Mouse (Mus musculus) gonadal fat pad, adult 2 months (tissue): Measurements from ENCODE around the gene Malrd1. TPM values are rescaled to one million over a fixed set of nuclear protein-coding genes. Genes with fewer than 3 reads are reported as not detected.

Experiments
- DNase-seq: peaks from one replicate; pipeline ENCODE4 v3.0.0-alpha.2; 2012; ENCODE audit warnings: low read depth
- polyA plus RNA-seq: library from polyadenylated mRNA; depleted of rRNA; stranded (reverse); fragments of >200 nt; gene quantifications from 2 replicates; pipeline ENCODE4 v1.2.3, GENCODE M21; 2012

The Malrd1 gene
- polyA plus RNA-seq, 1 experiment: 1.6 TPM

DNA sequence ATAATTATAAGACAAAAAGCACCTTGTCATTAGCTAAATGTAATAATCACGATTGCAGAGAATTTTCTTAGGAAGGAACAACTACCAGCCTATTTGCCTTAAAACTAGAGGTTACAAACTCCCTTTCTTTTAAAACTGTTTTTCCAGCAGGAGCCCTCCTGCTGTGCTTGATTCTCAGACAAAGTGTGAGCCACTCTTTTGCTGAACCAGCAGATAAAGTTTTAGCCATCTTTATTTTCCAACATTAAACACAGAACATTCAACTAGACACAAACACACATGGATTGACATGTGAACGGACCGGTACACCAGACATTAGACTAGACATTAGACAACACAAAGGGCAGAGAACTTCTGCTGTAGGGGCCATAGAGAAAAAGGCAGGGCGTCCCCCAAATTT, 505.3 kb downstream of the Malrd1 start:
- no peak for DNase-seq

GRCm38 (mm10) chr2:16032804-16033203, 506.5 kb downstream of the Malrd1 start:
- no peak for DNase-seq

- no peak for DNase-seq
These were observed 584.4 kb downstream of the Malrd1 start for GRCm38 (mm10) chr2:16110696-16111095.

DNA sequence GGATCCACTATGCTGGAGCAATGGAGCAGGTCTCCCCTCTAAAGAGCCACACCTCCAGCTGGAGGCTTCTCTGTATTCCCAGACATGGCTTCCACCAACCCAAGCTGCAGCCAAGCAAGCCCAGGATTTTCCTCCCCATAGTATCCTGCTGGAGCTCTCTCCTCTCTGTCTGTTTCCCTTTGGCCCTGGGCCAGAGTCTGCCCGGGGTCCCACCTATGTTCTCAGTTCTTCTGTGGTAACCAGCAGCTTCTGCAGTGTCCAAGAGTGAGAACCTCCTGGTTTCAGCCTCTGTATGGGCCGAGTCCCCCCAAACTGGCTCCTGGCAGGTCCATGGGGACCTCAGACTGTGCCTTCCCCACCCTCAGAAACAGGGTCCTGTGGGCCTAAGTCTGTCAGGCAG, 587.1 kb downstream of the Malrd1 start:
- DNase-seq: no peak

GRCm38 (mm10) chr2:16147999-16148398, 621.7 kb downstream of the Malrd1 start:
- DNase-seq: no peak

- DNase-seq: no peak
These were observed 626.3 kb downstream of the Malrd1 start for GRCm38 (mm10) chr2:16152623-16153022.

- no peak for DNase-seq
These were observed 637.1 kb downstream of the Malrd1 start for GRCm38 (mm10) chr2:16163246-16163989.

GRCm38 (mm10) chr2:16168611-16169010, 642.3 kb downstream of the Malrd1 start:
- DNase-seq: peak; percentile 94

DNA sequence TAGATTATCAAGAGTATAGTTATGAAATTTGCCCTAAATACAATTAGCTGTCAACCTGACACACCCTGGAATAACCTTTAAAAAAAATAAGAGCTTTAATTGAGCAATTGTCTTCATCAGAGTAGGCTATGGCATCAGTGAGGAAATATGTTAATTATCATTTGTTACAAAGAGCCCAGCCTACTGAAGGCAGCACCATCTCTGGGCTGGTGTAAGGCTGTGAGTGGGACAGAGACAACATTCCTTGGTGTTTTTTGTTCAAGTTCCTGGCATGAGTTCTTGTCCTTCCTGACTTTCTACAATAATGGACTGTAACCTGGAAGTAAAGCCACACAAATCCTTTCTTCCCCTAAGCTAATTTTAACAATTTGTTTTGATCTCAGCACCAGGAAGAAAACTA, 645.8 kb downstream of the Malrd1 start:
- peak; percentile 85 for DNase-seq

- no peak for DNase-seq
These were observed 647.1 kb downstream of the Malrd1 start for GRCm38 (mm10) chr2:16173355-16173754.

- DNase-seq: no peak
These were observed 655.9 kb downstream of the Malrd1 start for GRCm38 (mm10) chr2:16182140-16182539.

DNA sequence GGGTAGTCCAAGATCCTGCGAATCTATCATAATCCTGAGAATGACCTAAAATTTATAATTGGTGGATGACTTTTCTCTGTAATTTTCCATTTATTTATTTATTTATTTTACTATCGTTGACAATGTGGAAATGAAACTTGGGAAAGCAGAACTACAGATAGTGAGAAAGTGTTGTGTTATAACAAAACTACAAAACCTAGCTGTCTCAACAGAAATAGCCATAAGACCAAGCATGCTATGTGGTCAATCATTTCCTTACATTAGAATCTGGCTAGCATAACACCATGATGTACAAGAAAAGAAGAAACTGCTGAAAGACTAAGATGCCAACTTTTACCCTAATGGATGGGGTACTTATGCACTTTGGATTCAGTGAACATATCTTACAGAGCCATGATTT, 656.9 kb downstream of the Malrd1 start:
- no peak for DNase-seq

- DNase-seq: peak; percentile 87
These were observed 683.7 kb downstream of the Malrd1 start for GRCm38 (mm10) chr2:16210016-16210415.

GRCm38 (mm10) chr2:16212752-16213151, 686.5 kb downstream of the Malrd1 start:
- no peak for DNase-seq

- DNase-seq: peak; percentile 96
These were observed 687.8 kb downstream of the Malrd1 start for GRCm38 (mm10) chr2:16214111-16214510.

DNA sequence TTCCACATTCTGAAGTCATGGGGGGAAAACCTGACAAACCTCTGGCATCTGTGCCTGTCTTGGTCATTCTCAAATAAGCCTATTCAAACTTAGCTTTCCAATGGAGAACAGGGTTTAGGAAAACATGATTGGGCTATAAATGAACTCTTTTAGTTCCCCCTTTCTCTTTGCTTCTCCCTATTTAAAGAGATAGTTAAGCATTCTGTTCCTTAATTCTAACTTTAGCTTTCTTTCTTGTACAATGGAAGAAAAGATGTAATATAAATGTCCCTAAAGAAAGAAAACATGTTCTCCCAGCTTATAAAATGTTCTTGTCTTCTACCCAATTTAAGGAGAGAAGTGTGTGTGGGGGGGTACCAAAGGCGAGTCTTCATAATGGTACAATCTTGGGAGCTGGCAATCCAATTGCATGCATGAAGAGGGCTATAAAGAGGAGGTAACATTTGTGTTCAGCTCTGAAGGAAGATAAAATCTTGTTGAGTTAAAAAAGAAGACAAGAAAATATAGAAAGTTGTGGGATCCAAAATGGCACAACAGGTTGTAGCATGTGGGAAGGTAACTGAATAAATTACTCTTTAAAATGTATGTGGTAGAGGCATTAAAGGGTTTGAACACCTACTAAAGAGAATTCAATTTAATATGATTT, 702.0 kb downstream of the Malrd1 start:
- DNase-seq: no peak

DNA sequence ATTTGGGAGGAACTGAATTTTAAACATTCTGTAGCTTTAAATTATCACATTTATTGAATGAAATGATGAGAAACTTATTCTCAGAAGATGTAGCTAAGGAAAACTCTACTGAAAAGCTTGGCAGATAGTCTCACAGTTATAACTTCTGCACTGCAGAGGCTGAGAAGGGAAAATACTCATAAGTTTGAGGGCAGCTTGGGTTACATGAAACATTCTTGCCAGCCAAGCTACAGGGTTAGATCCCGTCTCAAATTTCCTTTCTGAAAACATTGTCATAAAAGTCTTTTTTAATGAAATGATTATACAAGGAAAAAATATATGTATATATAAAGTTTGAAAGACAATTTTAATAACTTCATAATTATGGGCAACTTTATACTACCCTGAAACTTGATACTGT, 714.6 kb downstream of the Malrd1 start:
- no peak for DNase-seq

- no peak for DNase-seq
These were observed 716.8 kb downstream of the Malrd1 start for GRCm38 (mm10) chr2:16243097-16243496.

DNA sequence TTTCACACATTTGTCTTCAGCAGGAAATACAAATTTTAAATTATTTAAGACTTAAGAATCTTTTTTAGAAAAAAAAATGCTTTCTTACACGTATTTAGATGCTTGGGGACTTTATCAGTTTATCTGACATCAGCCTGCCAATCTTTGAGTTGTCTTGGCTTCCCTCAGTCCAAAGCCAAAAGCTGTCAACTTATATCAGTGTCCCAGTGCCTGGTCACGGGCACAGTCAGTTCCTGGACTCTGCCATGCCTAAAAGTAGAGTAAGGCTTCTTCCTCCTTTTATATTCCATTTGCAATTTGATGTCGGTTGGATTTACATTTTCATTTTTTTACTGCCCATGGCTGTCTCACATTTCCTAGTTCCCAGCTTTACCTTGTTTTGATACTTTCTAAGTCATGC, 722.6 kb downstream of the Malrd1 start:
- no peak for DNase-seq

DNA sequence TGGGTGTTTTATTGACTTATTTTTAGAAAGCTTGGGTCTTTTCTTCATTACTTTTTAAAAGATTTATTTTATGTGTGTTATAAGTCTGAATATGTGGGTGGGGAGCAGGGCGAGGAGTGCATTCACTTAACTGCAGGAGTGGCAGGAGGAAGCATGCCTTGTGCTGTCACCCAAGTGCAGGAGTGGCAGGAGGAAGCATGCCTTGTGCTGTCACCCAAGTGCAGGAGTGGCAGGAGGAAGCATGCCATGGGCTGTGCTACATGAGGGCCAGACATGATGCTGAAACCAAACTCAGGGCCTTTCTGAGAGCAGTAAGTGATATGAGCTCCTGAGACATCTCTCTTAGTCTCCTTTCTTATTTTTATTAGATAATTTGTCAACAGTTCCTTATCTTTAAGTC, 726.0 kb downstream of the Malrd1 start:
- no peak for DNase-seq
